Mouse (Mus musculus) adrenal gland, postnatal 14 days (tissue): ENCODE results near the gene Ddx21. TPM values are rescaled to one million over a fixed set of nuclear protein-coding genes. Genes with fewer than 3 reads are reported as not detected.
A peak's percentile ranks its signal among the peaks of the same experiment; 100 is the strongest.

Experiments
- DNase-seq: peaks from one replicate; pipeline ENCODE4 v3.0.0; 2021; ENCODE audit warnings: mixed read lengths
- total RNA-seq: library from RNA; stranded (reverse); gene quantifications from 2 replicates; pipeline ENCODE4 v1.2.3, GENCODE M21; 2021

The Ddx21 gene
- total RNA-seq, 1 experiment from 2014 or later, result 74.2 TPM

DNA sequence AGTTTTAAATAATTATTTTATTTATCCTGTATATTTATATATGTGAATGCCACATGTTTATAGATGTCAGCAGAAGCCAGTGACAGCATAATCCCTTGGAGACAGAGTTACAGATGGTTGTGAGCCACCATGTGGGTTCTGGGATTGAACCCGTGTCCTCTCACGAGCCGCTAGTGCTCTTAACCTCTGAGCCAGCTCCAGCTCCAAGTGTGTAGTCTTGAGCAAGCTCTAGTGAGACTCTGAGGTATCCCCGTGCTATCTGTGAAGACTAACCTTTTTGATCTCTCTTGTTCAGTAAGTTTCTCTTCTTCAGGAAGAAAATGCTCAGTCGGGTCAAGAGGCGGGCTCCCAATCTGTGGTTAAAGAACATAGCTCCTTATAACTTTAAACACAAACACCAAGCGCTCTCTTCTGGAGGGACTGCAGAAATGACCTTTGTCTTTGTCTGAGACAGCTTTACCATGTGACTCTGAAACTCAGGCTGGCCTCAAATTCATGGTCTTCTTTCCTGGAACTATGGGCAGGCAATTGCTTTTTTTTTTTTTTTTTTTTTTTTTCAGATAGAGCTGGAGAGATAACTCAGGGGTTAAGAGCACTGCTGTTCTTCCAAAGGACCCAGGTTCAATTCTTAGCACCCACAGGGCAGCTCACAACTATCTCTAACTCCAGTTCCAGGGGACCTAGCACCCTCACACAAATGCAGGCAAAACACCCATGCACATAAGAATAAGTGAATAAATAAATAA lies 31.8 kb downstream of the Ddx21 start:
- DNase-seq, result no peak

DNA sequence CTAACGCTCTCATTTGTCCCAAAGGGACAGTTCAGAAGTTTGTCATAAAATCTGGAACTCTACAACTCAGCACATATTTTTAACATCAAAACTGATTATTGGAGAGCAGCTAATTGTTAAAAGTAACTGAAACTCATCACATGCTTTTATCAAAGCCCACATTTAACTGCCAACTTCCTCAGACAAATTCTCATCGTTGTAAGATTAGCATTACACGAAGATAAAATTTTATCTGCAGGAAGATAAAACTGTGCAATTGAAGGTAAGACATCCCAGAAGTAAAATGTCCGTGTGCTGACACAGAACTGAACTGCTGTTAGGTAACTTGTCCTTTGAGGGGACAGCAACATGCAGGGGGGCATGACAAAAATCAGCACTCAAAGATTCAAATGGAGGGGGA lies 33.2 kb downstream of the Ddx21 start:
- no peak for DNase-seq

DNA sequence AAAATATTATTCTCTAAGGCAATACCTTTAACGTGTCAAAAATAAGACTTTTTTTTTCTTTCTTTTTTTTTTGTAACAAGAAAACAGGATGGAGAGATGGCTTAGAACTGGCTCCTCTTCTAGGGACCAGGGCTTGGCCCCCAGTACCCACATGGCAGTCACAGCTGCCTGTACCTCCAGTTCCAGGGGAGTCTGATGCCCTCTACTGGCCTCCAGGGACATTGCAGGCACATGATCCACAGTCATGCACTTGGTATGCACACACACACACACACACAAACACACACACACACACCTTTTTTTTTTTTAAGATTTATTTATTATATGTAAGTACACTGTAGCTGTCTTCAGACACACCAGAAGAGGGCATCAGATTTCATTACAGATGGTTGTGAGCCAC lies 44.3 kb downstream of the Ddx21 start:
- DNase-seq, result no peak

DNA sequence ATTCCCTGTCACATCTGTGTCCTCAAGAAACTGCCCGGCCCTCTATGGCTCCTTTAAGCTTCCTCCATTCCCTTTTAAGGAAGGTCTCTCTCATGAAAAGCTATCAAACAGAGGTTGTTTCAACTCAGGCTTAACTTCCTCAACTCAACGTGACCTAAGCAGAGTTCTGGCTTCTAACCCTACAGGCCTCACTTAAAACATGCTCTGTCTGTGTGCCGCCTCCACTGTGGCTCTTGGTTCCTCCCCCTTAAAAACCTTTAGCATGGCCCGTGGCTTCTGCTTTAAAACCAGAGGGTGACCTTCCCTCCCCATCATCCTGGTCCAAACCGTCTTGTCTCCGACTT lies 45.6 kb downstream of the Ddx21 start:
- no peak for DNase-seq

DNA sequence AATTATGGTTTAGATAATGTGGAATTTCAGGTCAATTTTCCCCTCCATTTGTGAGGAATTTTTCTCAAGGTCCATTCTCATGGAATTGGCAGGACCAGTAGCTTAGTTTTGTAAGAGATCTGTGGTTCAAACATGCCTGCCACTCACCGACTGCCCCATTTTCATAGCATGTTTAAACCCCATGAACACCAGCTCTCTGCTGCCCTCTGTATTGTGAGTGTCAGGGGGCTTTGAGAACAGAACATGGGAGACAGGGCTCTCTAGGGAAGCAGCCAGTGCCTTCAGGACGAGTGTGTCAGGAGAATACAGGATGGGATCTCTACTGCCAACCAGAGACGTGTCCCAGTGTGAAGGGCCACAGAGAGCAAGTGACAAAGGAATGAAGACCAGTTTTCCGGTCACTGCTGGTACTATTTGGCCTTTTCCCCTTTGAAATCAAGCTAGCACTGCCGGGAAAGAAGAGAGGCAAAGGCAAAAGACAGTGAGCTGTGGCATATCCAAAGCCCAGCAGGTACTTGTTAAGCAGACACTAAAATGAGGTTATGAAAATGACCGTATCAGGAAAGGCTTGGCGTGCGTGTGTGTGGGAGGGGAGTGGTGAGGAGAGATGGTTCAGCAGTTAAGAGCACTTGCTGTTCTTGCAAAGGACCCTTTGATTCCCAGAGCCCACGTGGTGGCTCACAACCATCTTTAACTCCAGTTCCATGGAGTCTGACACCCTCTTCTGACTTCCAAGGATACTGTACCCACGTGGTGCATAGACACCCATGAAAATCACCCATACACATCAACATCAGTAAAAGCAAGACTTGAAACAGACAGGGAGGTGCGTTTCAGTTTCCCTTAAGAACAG lies 46.1 kb downstream of the Ddx21 start:
- no peak for DNase-seq

DNA sequence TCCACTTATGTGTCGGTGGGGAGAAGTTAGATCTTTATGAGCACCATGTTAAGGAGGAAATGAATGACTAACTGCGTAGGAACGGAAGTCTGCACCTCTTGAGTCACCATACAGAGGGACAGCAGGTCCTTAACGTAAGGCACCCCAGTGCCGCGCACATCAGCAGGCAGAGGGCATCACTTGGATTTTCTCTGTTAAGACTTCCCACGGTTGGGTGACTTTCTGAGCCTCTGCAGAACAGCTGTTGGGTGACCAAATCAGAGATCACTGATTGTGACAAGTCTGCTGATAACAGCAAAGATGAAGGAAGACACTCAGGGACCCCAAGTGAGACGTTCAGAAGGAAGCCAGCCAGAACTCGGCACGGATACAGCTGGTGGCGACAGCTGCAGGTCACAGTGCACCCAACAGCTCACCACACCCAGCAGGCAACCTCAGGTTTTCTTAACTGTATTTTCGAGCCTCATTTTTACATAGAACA lies 48.4 kb downstream of the Ddx21 start:
- DNase-seq, result no peak

DNA sequence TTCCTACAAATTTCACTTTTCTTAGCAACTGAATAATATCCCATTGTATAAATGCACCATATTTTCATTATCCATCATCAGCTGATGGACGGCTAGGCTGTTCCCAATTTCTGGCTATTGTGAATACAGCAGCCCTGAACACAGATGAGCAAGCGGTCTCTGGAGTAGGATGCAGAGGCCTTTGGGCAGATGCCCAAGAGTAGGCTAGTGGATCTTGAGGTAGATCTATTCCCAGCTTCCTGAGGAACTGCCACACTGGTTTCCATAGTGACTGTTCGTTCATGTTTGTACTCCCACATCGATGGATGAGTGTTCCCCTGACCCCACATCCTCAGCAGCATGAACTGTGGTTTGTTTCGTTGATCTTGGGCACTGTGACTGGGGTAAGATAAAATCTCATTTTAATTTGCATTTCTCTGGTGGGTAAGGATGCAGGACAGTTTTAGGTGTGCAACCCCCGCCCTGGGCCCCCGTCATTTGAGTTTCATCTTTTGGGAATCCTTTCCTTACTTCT lies 51.2 kb downstream of the Ddx21 start:
- DNase-seq, result no peak

DNA sequence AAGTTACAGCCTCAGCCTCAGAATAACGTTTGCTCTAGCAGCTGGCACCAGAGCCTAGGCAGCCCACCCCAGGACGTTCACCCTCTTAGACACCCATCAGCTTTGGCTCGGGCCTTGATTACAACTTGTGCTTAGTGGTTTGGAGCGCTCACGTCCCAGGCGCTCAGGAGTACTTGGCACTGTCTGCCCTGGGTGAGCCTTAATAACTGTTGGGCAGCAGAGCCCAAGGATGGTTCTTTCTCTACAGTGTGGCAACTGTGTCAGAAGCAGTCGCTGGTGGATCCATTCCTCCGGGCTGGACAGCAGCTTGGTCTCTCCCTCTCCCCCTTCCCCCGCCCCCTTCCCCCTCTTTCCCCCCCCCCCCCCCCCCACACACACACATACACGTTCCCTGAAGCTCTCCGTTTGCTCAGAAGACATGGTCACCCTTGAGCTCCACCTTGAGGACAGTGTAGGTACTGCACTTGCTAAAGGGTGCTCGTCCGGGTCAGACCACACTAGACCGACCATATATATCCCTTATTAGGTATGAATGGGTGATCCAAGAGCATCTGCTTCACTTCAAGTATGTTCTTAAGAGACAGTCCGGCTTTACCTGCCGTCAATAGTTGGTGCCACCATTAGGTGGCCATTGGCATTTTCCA lies 52.4 kb downstream of the Ddx21 start:
- peak; percentile 80 for DNase-seq

DNA sequence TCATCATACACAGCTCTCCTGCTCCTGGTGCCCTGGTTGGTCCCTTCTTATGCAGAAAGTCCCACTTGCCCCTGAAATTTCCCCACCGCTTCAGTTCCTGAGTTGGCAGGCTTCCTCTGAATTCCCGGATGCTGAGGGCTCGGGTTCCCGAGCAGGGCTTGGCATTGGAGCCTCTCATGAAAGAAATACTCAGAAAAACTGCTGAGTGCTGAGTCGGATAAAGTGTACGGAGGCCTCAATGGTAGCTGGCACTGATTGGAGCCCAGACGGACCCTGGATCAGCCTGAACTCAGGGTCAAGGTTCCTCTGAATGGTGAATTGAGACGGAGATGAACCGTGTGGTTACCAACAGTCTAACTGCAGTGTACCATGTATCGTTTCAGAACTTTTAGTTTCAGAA lies 55.6 kb downstream of the Ddx21 start:
- peak; percentile 30 for DNase-seq

DNA sequence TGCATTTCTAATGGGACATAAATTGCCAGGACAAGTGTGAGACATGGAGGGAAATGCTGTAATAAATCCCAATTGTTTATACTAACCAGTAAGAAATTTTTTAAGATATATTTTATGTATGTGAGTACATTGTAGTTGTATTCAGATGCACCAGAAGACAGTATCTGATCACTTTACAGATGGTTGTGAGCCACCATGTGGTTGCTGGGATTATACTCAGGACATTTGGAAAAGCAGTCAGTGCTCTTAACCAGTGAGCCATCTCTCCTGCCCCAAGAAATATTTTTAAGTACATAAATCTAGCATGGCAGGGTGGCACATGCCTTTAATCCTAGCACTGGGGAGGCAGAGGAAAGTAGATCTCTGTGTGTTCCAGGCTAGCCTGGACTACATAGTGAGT lies 56.3 kb downstream of the Ddx21 start:
- no peak for DNase-seq

DNA sequence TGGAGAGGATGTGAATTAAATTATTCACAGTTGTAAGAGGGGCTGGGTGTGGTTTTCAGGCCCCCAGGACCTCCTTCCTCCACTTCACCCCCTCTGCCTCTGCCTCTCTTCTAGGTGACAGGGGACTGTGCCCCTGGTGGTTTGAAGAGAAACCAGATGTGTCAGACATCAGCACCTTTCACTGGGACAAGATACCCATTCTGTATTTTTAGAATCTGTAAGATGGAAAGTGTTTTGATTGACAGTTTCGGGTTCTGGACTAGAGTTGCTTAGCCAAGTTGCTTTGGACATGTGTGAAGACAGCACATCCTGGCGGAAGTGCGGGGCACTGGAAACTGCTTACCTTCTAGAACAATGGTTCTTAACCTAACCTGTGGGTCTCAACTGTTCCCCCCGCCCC lies 57.8 kb downstream of the Ddx21 start:
- DNase-seq, result no peak

DNA sequence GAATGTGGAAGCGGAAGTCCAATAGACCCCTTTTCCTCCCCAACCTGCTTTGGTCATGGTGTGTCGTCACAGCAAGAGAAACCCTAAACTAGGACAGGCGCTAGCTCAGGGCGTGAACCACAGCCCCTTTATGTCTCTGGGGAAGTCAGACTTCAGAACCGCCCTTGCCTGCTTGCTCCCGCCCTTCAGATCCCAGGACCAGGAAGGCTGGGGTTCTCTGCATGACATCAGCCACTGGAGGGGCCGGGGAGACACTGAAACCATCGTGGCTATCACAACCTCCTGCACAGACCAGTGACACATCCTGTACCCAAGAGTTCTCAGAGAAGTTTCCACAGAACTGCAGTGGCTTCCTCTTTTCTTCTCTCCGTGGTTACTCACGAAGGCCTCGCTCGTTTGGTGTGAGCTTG lies 58.7 kb downstream of the Ddx21 start:
- DNase-seq, result peak; percentile 39

DNA sequence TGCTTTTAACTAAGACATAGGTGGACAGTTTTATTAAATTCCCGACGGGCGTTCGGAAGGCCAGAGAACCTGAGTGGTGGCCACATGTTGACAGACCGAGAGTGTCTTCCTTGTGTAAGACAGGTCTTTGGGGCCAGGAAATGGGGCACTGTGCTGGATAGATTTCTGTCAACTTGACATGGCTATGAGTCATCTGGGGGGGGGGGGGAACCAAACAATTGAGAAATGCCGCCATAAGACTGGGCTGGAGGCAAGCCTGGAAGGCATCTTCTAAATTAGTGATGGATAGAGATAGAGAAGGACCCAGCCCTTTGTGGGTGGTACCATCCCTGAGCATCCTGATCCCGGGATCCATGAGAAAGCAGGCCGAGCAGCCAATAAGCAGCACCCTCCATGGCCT lies 59.2 kb downstream of the Ddx21 start:
- no peak for DNase-seq

DNA sequence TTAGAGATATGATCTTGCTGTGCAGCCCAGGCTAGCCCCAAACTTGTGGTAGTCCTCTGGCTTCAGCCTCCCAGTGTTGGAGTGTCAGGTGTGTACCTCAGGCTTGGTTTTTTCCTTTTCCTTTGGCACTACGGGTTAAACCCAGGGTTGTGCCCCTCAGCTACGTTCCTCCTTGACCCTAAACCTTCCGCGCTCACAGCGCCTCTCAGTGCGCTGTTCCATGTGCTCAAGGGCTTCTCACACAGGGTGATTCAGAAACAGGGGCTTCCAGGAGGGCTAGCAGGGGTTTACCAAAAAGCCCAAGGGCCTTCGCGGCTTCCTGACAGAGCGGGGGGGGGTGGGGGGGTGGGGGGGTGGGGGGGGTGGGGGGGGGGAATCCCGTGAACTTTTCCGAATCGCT lies 59.6 kb downstream of the Ddx21 start:
- DNase-seq, result no peak

DNA sequence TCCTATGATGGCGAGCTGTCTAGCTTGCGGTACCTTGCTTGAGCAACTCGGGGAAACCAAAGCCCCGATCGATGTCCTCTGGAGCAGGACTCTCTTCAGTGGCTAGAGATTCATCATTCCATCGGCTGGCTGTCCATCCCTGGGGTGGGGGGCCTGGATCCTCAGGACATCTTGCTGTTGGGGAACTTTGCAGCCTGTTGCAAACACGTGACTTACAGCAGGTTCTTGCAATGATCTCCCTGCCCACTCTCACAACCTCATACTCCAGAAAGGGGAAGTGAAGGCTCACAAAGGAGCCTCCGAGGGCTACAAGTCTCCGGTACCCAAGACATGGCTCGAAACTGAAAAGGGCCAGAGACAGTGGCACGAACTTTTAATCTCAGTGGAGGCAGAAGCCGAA lies 60.6 kb downstream of the Ddx21 start:
- no peak for DNase-seq

DNA sequence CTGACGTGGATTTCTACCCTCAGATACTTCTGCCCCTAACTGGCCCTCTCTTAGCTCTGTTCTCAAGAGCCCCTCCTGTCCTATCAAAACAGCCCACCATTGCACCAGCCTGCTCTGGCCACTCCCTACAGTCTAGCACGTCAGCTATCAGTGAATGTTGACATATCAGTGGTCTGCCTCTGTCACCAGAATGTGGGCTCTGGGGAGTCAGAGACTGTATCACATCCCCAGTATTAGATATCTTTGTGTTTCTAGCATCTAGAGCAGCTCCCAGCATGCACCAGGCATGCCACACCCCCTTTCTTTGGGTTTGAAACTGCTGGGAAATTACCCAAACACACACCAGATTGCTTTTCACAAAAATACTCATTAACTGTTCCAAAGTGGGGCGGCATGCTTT lies 61.3 kb downstream of the Ddx21 start:
- DNase-seq, result no peak

DNA sequence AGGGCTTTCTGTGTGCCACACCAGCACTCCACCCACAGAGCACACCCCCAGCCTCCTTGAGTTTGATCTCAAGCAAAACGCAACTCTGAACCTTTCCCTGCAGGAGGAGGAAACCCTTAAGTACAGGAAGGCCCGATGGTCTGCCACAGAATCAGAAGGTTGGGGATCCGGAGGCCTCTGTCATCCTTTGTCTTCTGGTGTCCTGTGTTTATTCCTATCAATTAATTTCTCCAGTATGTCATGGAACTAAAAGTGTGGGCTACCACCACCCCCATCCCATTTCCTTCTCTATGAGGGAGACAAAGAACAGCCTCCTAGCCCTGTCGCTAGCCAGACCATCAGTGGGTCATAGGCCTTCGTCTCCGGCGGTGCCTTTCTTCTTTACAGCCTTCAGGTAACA lies 67.6 kb downstream of the Ddx21 start:
- no peak for DNase-seq

DNA sequence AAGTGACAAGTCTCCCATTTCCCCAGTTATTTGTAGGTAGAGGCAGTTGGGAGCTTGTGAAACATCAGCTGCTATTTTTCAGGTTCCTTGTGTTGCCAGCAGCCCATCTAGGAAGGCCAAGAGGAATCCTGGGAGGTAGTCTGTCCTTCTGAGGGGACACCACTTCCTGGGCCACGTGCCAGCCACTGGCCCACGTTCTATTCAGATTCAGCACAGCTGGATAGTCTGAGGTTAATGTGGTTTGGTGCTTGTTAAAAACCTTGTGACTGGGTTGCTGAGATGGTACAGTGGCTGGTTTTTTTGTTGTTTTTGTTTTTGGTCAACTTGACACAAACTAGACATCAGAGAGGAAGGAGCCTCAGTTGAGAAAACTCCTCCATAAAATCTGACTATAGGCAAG lies 69.2 kb downstream of the Ddx21 start:
- no peak for DNase-seq

Other genes starting within 250 kb of the Ddx21 start
- gene Hk1, start 222.4 kb downstream of the Ddx21 start, total RNA-seq, result 26.0 and 31.1 TPM in 2 replicates
- gene Hkdc1, start 179.8 kb downstream of the Ddx21 start, total RNA-seq, result not detected in 2 replicates
- gene 4930507D05Rik, start 152.8 kb downstream of the Ddx21 start, total RNA-seq, result 0.41 and 0.60 TPM in 2 replicates
- 38.7 and 41.9 TPM in 2 replicates for gene Supv3l1, start 152.5 kb downstream of the Ddx21 start, total RNA-seq
- 49.3 and 53.0 TPM in 2 replicates for gene Vps26a, start 115.5 kb downstream of the Ddx21 start, total RNA-seq
- gene Srgn, start 74.8 kb downstream of the Ddx21 start, total RNA-seq, result 41.1 and 64.5 TPM in 2 replicates
- gene Kif1bp, start 23.8 kb downstream of the Ddx21 start, total RNA-seq, result 34.8 and 38.5 TPM in 2 replicates
- gene Ddx50, start 48.9 kb upstream of the Ddx21 start, total RNA-seq, result 107 and 121 TPM in 2 replicates
- gene Stox1, start 123.8 kb upstream of the Ddx21 start, total RNA-seq, result 1.2 and 1.5 TPM in 2 replicates
- gene Ccar1, start 190.0 kb upstream of the Ddx21 start, total RNA-seq, result 81.6 and 88.5 TPM in 2 replicates